Mouse (Mus musculus) liver, embryonic 14.5 days (tissue): Measurements from ENCODE around the gene Pak6. TPM values are rescaled to one million over a fixed set of nuclear protein-coding genes. Genes with fewer than 3 reads are reported as not detected.
A peak's percentile ranks its signal among the peaks of the same experiment; 100 is the strongest.

ENCODE experiments used
- ATAC-seq: fragments of 200-750 bp; cut with Nextera tagmentation; 2 replicates; pipeline ENCODE4 v1.8.0; 2017; ENCODE audit warnings: moderate number of reproducible peaks, mild to moderate bottlenecking, moderate library complexity; ENCODE audit not compliant: insufficient read depth
- DNase-seq, 3 experiments: peaks; one replicate each; pipeline ENCODE4 v3.0.0-alpha.2; 2012 to 2013; ENCODE audit warnings: low read depth in 3 of 3, low spot score in 3 of 3
- H3K27ac ChIP-seq: fragments of 300-500 bp; sonication (generic); 2 replicates; pipeline ENCODE4 v1.5.1; 2014; ENCODE audit warnings: moderate library complexity, mild to moderate bottlenecking, control low read depth, inconsistent platforms
- H3K27me3 ChIP-seq: fragments of 300-500 bp; sonication (generic); 2 replicates; pipeline ENCODE4 v1.6.1; 2014; ENCODE audit warnings: mild to moderate bottlenecking, low read length, moderate library complexity; ENCODE audit not compliant: control insufficient read depth, insufficient read depth
- H3K36me3 ChIP-seq: fragments of 300-500 bp; sonication (generic); replicated peaks from 2 replicates; pipeline ENCODE4 v1.6.1; 2014; ENCODE audit warnings: low read depth; ENCODE audit not compliant: control insufficient read depth, insufficient read depth
- H3K4me1 ChIP-seq, 2 experiments: fragments of 200-500 bp in 1 of 2; fragments of 300-500 bp in 1 of 2; sonication (generic) in 1 of 2; replicated peaks; 2 replicates each; pipeline ENCODE4 v1.6.1; 2012 to 2014; ENCODE audit warnings: antibody characterized with exemption in 1 of 2, inconsistent platforms in 1 of 2, low read length in 1 of 2; ENCODE audit not compliant: control insufficient read depth in 2 of 2, insufficient read depth in 2 of 2
- H3K4me2 ChIP-seq: fragments of 300-500 bp; sonication (generic); 2 replicates; pipeline ENCODE4 v1.6.1; 2014; ENCODE audit warnings: low read depth, mild to moderate bottlenecking, control low read depth, moderate library complexity
- H3K4me3 ChIP-seq, 2 experiments: fragments of 200-500 bp in 1 of 2; fragments of 300-500 bp in 1 of 2; sonication (generic) in 1 of 2; 2 replicates each; pipeline ENCODE4 v1.5.1; 2012 to 2014; ENCODE audit warnings: low read depth in 2 of 2, low read length in 2 of 2, mild to moderate bottlenecking in 2 of 2, control low read depth in 1 of 2, inconsistent platforms in 1 of 2, moderate library complexity in 1 of 2; ENCODE audit not compliant: insufficient read depth in 1 of 2
- H3K9ac ChIP-seq: fragments of 300-500 bp; sonication (generic); replicated peaks from 2 replicates; pipeline ENCODE4 v1.6.1; 2014; ENCODE audit warnings: mild to moderate bottlenecking, control low read depth, moderate library complexity
- H3K9me3 ChIP-seq: fragments of 300-500 bp; sonication (generic); 2 replicates; pipeline ENCODE4 v1.6.1; 2016; ENCODE audit warnings: low read length, mixed read lengths; ENCODE audit not compliant: control insufficient read depth
- CTCF ChIP-seq: IDR thresholded peaks from 2 replicates; pipeline ENCODE4 v1.5.1; 2016; ENCODE audit warnings: antibody characterized with exemption, low read depth, control low read depth
- EP300 ChIP-seq: IDR thresholded peaks from 2 replicates; pipeline ENCODE4 v1.6.1; 2016; ENCODE audit warnings: antibody characterized with exemption, low read depth
- WGBS: fragments of 180-500 bp; shearing (Covaris S2); extraction: QIAGEN DNeasy Blood & Tissue Kit; methylation state at CpG from one replicate; pipeline ENCODE4 v1.1.7; 2014; ENCODE audit not compliant: insufficient replicate concordance; 5-methylcytosine and 5-hydroxymethylcytosine counted together
- polyA plus RNA-seq, 2 experiments: library from polyadenylated mRNA; depleted of rRNA in 1 of 2; stranded (reverse) in 1 of 2; unstranded in 1 of 2; fragments of >200 nt; fragmentation: Nextera tagmentation in 1 of 2; extraction: Ambion mirVana in 1 of 2; gene quantifications; 2 replicates each; pipeline versions ENCODE4 v1.2.1 to v1.2.3; 2012 to 2014

Gene Pak6
- polyA plus RNA-seq, 2 experiments, result 0.17 to 0.48 TPM

GRCm38 (mm10) chr2:118733341-118733740 is 70.2 kb downstream of the Pak6 start:
- 63% methylated on average over 5 of the region's 5 CpGs for WGBS
- Histone ChIP-seq H3K9ac (no peak overlapping the region), H3K4me2 (no peak overlapping the region), H3K27me3 (no peaks in the 10 kb centered on the region; the same call in 1 of the 2 replicates), H3K36me3 (no peaks in the 10 kb centered on the region), H3K4me1 (peaks cover 0 to 5% of the 10 kb centered on the region in 2 experiments; a peak in 1 of 4 replicates), H3K9me3 (no peaks in the 10 kb centered on the region), H3K4me3 (no peak overlapping the region), H3K27ac (no peak overlapping the region)
- ATAC-seq, result no peak
- TF ChIP-seq EP300 (no peak), CTCF (no peak)
- DNase-seq, result no peak

GRCm38 (mm10) chr2:118740341-118740740 is 77.2 kb downstream of the Pak6 start:
- ATAC-seq, result no peak
- Histone ChIP-seq H3K4me2 (no peak overlapping the region), H3K27ac (no peak overlapping the region), H3K9me3 (no peaks in the 10 kb centered on the region), H3K4me3 (no peak overlapping the region), H3K4me1 (peaks cover 7 to 10% of the 10 kb centered on the region in 2 experiments), H3K27me3 (peaks cover 8% of the 10 kb centered on the region), H3K9ac (no peak overlapping the region), H3K36me3 (no peaks in the 10 kb centered on the region)
- WGBS, result 16% methylated on average over 3 of the region's 3 CpGs
- no peak for TF ChIP-seq CTCF
- no peak for TF ChIP-seq EP300
- no peak for DNase-seq

- no peak for DNase-seq
- Histone ChIP-seq H3K27me3 (peaks cover 8% of the 10 kb centered on the region), H3K4me2 (no peak overlapping the region), H3K9ac (no peak overlapping the region), H3K4me3 (no peak overlapping the region), H3K27ac (no peak overlapping the region), H3K4me1 (peaks cover 7 to 10% of the 10 kb centered on the region in 2 experiments), H3K9me3 (no peaks in the 10 kb centered on the region), H3K36me3 (no peaks in the 10 kb centered on the region)
- no peak for ATAC-seq
- 53% methylated on average over 9 of the region's 9 CpGs for WGBS
- TF ChIP-seq EP300, result no peak
- TF ChIP-seq CTCF, result no peak
Measured at GRCm38 (mm10) chr2:118741183-118741582, 78.1 kb downstream of the Pak6 start.

- ATAC-seq (no peak), DNase-seq (peak in 2 of 3 experiments; percentile 42 to 55)
- H3K36me3 ChIP-seq, result no peaks in the 10 kb centered on the region
- H3K4me3 ChIP-seq, result no peak overlapping the region
- H3K4me2 ChIP-seq, result no peak overlapping the region
- peaks cover 12 to 21% of the 10 kb centered on the region in 2 experiments for H3K4me1 ChIP-seq
- TF ChIP-seq EP300 (no peak), CTCF (peak; percentile 87)
- 27% methylated on average over 8 of the region's 8 CpGs for WGBS
- H3K27ac ChIP-seq, result no peak overlapping the region
- H3K27me3 ChIP-seq, result peaks cover 8% of the 10 kb centered on the region
- H3K9me3 ChIP-seq, result no peaks in the 10 kb centered on the region
- H3K9ac ChIP-seq, result no peak overlapping the region
Measured at GRCm38 (mm10) chr2:118743261-118743943, 80.3 kb downstream of the Pak6 start.

GRCm38 (mm10) chr2:118744621-118745020 is 81.5 kb downstream of the Pak6 start:
- H3K36me3 ChIP-seq, result no peaks in the 10 kb centered on the region
- no peaks in the 10 kb centered on the region for H3K9me3 ChIP-seq
- no peak overlapping the region for H3K27ac ChIP-seq
- peak overlapping the region; percentile 80 for H3K4me2 ChIP-seq
- peaks cover 8% of the 10 kb centered on the region for H3K27me3 ChIP-seq
- ATAC-seq (no peak), DNase-seq (no peak)
- 17% methylated on average over 7 of the region's 7 CpGs for WGBS
- TF ChIP-seq EP300 (no peak), CTCF (no peak)
- no peak overlapping the region; the same call in 1 of the 2 replicates for H3K9ac ChIP-seq
- H3K4me1 ChIP-seq, result peaks cover 12 to 25% of the 10 kb centered on the region in 2 experiments
- H3K4me3 ChIP-seq, result peak overlapping the region in 1 of 2 experiments; percentile 88; a peak in 3 of 4 replicates
